Mouse (Mus musculus) olfactory bulb, adult 2 months (tissue): ENCODE measurements around the gene Gripap1. TPM values are rescaled to one million over a fixed set of nuclear protein-coding genes. Genes with fewer than 3 reads are reported as not detected.
"Not testable (repeated sequence)": the region's sequence is repeated elsewhere in the genome, so short reads cannot be mapped to it uniquely, and the experiment has no call there.

Experiments
- H3K27ac ChIP-seq: fragments of 200-500 bp; 2 replicates; pipeline ENCODE4 v1.5.1; 2012; ENCODE audit warnings: low read depth, low read length; ENCODE audit not compliant: insufficient read depth
- H3K4me1 ChIP-seq: fragments of 200-500 bp; 2 replicates; pipeline ENCODE4 v1.6.1; 2012; ENCODE audit warnings: low read length; ENCODE audit not compliant: control insufficient read depth, insufficient read depth
- H3K4me3 ChIP-seq: fragments of 200-500 bp; 2 replicates; pipeline ENCODE4 v1.5.1; 2012; ENCODE audit warnings: mild to moderate bottlenecking, low read depth, low read length, moderate library complexity; ENCODE audit not compliant: insufficient read depth
- CTCF ChIP-seq: fragments of 200-500 bp; IDR thresholded peaks from 2 replicates; pipeline ENCODE4 v1.5.1; 2012; ENCODE audit warnings: low read depth, mild to moderate bottlenecking, low read length, moderate library complexity; ENCODE audit not compliant: insufficient read depth
- POLR2A ChIP-seq: fragments of 200-500 bp; IDR thresholded peaks from 2 replicates; pipeline ENCODE4 v1.6.1; 2012; ENCODE audit warnings: mild to moderate bottlenecking, low read depth, low read length, moderate library complexity; ENCODE audit not compliant: insufficient read depth
- WGBS: fragments of 180-500 bp; shearing (Covaris S2); methylation state at CpG from one replicate; pipeline ENCODE4 v1.1.7; 2018; 5-methylcytosine and 5-hydroxymethylcytosine counted together
- polyA plus RNA-seq: library from polyadenylated mRNA; stranded (reverse); fragments of >200 nt; gene quantifications from 2 replicates; pipeline ENCODE4 v1.2.4, GENCODE M21; 2012; ENCODE audit warnings: low replicate concordance; ENCODE audit not compliant: missing spikeins, insufficient read depth, insufficient read length

Gene Gripap1
- polyA plus RNA-seq: 96.6 TPM in 1 of 2 replicates, not detected in the other

GRCm38 (mm10) chrX:7789542-7790136, at the start of gene Gripap1:
Gripap1 (plus strand) TSS chrX:7789765.
- TF ChIP-seq POLR2A (peak; percentile 22; the same call in 1 of the 2 replicates), CTCF (no peak)
- 0 out of 2 replicates have a peak, but pooled peaks cover 3% of the 10 kb centered on the region for H3K4me1 ChIP-seq
- peak within 1 kb of the TSS; percentile 83 for H3K27ac ChIP-seq
- WGBS: 18% methylated on average over 24 of the region's 24 CpGs
- H3K4me3 ChIP-seq: peak within 1 kb of the TSS; percentile 76

- WGBS: 78% methylated on average over 10 of the region's 10 CpGs
- TF ChIP-seq CTCF (no peak), POLR2A (no peak)
- H3K27ac ChIP-seq: no peak overlapping the region
These were observed 49.3 kb upstream of the Gripap1 start for GRCm38 (mm10) chrX:7740082-7740819.

GRCm38 (mm10) chrX:7741103-7741502, 48.5 kb upstream of the Gripap1 start:
- H3K4me3 ChIP-seq: no peak overlapping the region
- no peak for TF ChIP-seq POLR2A
- TF ChIP-seq CTCF: no peak
- no peak overlapping the region for H3K27ac ChIP-seq
- peaks cover 10% of the 10 kb centered on the region; the same call in 1 of the 2 replicates for H3K4me1 ChIP-seq
- 73% methylated on average over 5 of the region's 5 CpGs for WGBS

More at GRCm38 (mm10) chrX:7740082-7740819, 49.3 kb upstream of the Gripap1 start:
- Histone ChIP-seq H3K4me3 (no peak overlapping the region), H3K4me1 (peaks cover 10% of the 10 kb centered on the region; the same call in 1 of the 2 replicates)

- 58% methylated on average over 5 of the region's 5 CpGs for whole genome bisulfite sequencing
- Histone ChIP-seq H3K4me3 (no peak overlapping the region), H3K4me1 (peaks cover 7% of the 10 kb centered on the region; the same call in 1 of the 2 replicates), H3K27ac (no peak overlapping the region)
- TF ChIP-seq CTCF (no peak), POLR2A (no peak)
These were observed 46.1 kb upstream of the Gripap1 start for GRCm38 (mm10) chrX:7743470-7743869.

GRCm38 (mm10) chrX:7744940-7745339, 44.6 kb upstream of the Gripap1 start:
- Histone ChIP-seq H3K4me3 (no peak overlapping the region), H3K27ac (no peak overlapping the region), H3K4me1 (no peaks in the 10 kb centered on the region)
- TF ChIP-seq POLR2A (no peak), CTCF (no peak)
- WGBS: 72% methylated on average over 1 of the region's 1 CpGs

GRCm38 (mm10) chrX:7745429-7745828, 44.1 kb upstream of the Gripap1 start:
- Histone ChIP-seq H3K27ac (no peak overlapping the region), H3K4me1 (no peaks in the 10 kb centered on the region; the same call in 1 of the 2 replicates), H3K4me3 (no peak overlapping the region)
- TF ChIP-seq CTCF (no peak), POLR2A (no peak)
- 88% methylated on average over 8 of the region's 8 CpGs for WGBS

GRCm38 (mm10) chrX:7750432-7751116, 39.0 kb upstream of the Gripap1 start, which contains the start of gene Ccdc120:
Ccdc120 (minus strand) TSS chrX:7750905.
- TF ChIP-seq CTCF (no peak), POLR2A (no peak)
- no peak within 1 kb of the TSS for H3K27ac ChIP-seq

GRCm38 (mm10) chrX:7753627-7754026, 35.9 kb upstream of the Gripap1 start:
- H3K4me3 ChIP-seq, H3K4me1 ChIP-seq, H3K27ac ChIP-seq: not testable (repeated sequence)
- 30% methylated on average over 3 of the region's 3 CpGs for WGBS

More at GRCm38 (mm10) chrX:7750432-7751116, 39.0 kb upstream of the Gripap1 start, which contains the start of gene Ccdc120:
- no peaks in the 10 kb centered on the region; the same call in 1 of the 2 replicates for H3K4me1 ChIP-seq
- WGBS: 15% methylated on average over 55 of the region's 56 CpGs
- peak within 1 kb of the TSS; percentile 91 for H3K4me3 ChIP-seq
